In the genomic region with DNA sequence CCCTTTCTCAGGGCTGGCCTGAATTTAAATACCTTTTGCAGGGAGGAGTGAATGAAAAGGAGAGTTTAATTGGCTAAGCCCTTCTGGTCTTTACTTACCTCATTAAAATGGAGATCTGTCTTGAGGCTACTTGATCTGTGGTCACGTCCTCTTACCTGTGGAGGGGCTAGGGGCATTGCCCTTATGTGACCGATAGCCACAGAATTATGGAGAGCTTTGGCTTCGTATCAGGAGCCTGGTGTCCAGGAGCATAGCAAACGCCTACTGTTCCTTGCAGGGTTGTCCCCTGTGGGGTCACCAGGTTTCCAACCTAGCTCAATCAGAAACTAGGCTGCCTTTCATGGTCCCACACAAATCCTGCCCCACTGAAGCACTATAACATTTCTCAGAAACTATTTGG, we compare ENCODE assay signal across 34 mouse cellular contexts.
"Had no signal": no experiment of that assay in that cellular context is flagged by ENCODE, and none has a peak within 500 bp of the region (broad histone marks: within the 10 kb centered on the region; RNA-seq: fewer than 3 reads in every experiment).

No protein-coding gene starts in this region.

- DNase-seq: heart, postnatal 10 days; heart, postnatal 14 days; heart, postnatal 36 days; kidney, adult 11 months; kidney, adult 18-20 months; kidney, adult 2 months; kidney, adult 8-10 months; kidney, adult 9 months; kidney, postnatal 10 days; kidney, postnatal 14 days; kidney, postnatal 25 days; kidney, postnatal 36 days; kidney, postnatal 4 days; layer of hippocampus, adult 9-11 months; layer of hippocampus, postnatal 36 days had no signal

- H3K9me3 ChIP-seq: heart, embryonic 10.5 days; heart, embryonic 12.5 days; heart, embryonic 13.5 days; heart, embryonic 15.5 days; hindbrain, embryonic 10.5 days; hindbrain, embryonic 12.5 days; hindbrain, embryonic 13.5 days; hindbrain, embryonic 15.5 days; intestine, embryonic 15.5 days; kidney, embryonic 15.5 days had no signal

- H3K4me3 ChIP-seq: heart, embryonic 10.5 days; heart, embryonic 12.5 days; heart, embryonic 13.5 days; heart, embryonic 15.5 days; hindbrain, embryonic 10.5 days; hindbrain, embryonic 12.5 days; hindbrain, embryonic 13.5 days; hindbrain, embryonic 15.5 days; intestine, embryonic 15.5 days; kidney, embryonic 15.5 days; layer of hippocampus, adult 2 months had no signal

- H3K9ac ChIP-seq: heart, embryonic 12.5 days; heart, embryonic 13.5 days; heart, embryonic 15.5 days; hindbrain, embryonic 12.5 days; hindbrain, embryonic 13.5 days; hindbrain, embryonic 14.5 days; hindbrain, embryonic 15.5 days; intestine, embryonic 15.5 days; kidney, embryonic 15.5 days had no signal

- ATAC-seq: hindbrain, embryonic 16.5 days; hindbrain, postnatal 0 days; inflammation-experienced regulatory T-cells, adult 6 months; intestine, embryonic 15.5 days; intestine, embryonic 16.5 days; intestine, postnatal 0 days had no signal

- H3K4me1 ChIP-seq: heart, embryonic 10.5 days; heart, embryonic 12.5 days; heart, embryonic 13.5 days; heart, embryonic 15.5 days; hindbrain, embryonic 10.5 days; hindbrain, embryonic 12.5 days; hindbrain, embryonic 13.5 days; hindbrain, embryonic 15.5 days; intestine, embryonic 15.5 days; kidney, embryonic 15.5 days had no signal

- H3K36me3 ChIP-seq: heart, embryonic 10.5 days; heart, embryonic 15.5 days; hindbrain, embryonic 10.5 days; hindbrain, embryonic 12.5 days; hindbrain, embryonic 13.5 days; hindbrain, embryonic 15.5 days; intestine, embryonic 15.5 days; kidney, embryonic 15.5 days had no signal

- H3K27me3 ChIP-seq: heart, embryonic 12.5 days; heart, embryonic 13.5 days; heart, embryonic 15.5 days; hindbrain, embryonic 12.5 days; hindbrain, embryonic 13.5 days; hindbrain, embryonic 15.5 days; intestine, embryonic 15.5 days; kidney, embryonic 15.5 days had no signal

- H3K4me2 ChIP-seq: heart, embryonic 11.5 days; heart, embryonic 12.5 days; heart, embryonic 13.5 days; heart, embryonic 15.5 days; hindbrain, embryonic 12.5 days; hindbrain, embryonic 13.5 days; hindbrain, embryonic 14.5 days; hindbrain, embryonic 15.5 days; intestine, embryonic 15.5 days; kidney, embryonic 15.5 days had no signal

- H3K27ac ChIP-seq: heart, embryonic 10.5 days; heart, embryonic 13.5 days; heart, embryonic 15.5 days; hindbrain, embryonic 10.5 days; hindbrain, embryonic 12.5 days; hindbrain, embryonic 13.5 days; hindbrain, embryonic 14.5 days; hindbrain, embryonic 15.5 days; hindbrain, postnatal 0 days; intestine, embryonic 15.5 days; kidney, embryonic 15.5 days; kidney, postnatal 0 days; layer of hippocampus, adult 2 months had no signal
